Mouse (Mus musculus) intestine, postnatal 0 days (tissue): ENCODE measurements around the gene Eloa. TPM values are rescaled to one million over a fixed set of nuclear protein-coding genes. Genes with fewer than 3 reads are reported as not detected.
A peak's percentile ranks its signal among the peaks of the same experiment; 100 is the strongest.

ENCODE experiments used
- ATAC-seq: fragments of 200-750 bp; cut with Nextera tagmentation; 2 replicates; pipeline ENCODE4 v1.8.0; 2017; ENCODE audit warnings: mild to moderate bottlenecking, moderate TSS enrichment, moderate library complexity
- H3K27ac ChIP-seq: fragments of 300-500 bp; sonication (generic); 2 replicates; pipeline ENCODE4 v1.5.1; 2014; ENCODE audit warnings: mild to moderate bottlenecking, low read depth, low read length, moderate library complexity
- H3K27me3 ChIP-seq: fragments of 300-500 bp; sonication (generic); replicated peaks from 2 replicates; pipeline ENCODE4 v1.6.1; 2014; ENCODE audit warnings: low read length, mixed read lengths; ENCODE audit not compliant: control insufficient read depth, insufficient read depth
- H3K36me3 ChIP-seq: fragments of 300-500 bp; sonication (generic); 2 replicates; pipeline ENCODE4 v1.6.1; 2014; ENCODE audit warnings: mild to moderate bottlenecking, moderate library complexity; ENCODE audit not compliant: control insufficient read depth, insufficient read depth
- H3K4me1 ChIP-seq: fragments of 300-500 bp; sonication (generic); replicated peaks from 2 replicates; pipeline ENCODE4 v1.6.1; 2014; ENCODE audit warnings: antibody characterized with exemption, low read length, mixed read lengths; ENCODE audit not compliant: control insufficient read depth, insufficient read depth
- H3K4me2 ChIP-seq: fragments of 300-500 bp; sonication (generic); replicated peaks from 2 replicates; pipeline ENCODE4 v1.6.1; 2014; ENCODE audit warnings: low read depth, mild to moderate bottlenecking, moderate library complexity
- H3K4me3 ChIP-seq: fragments of 300-500 bp; sonication (generic); 2 replicates; pipeline ENCODE4 v1.5.1; 2014; ENCODE audit warnings: low read depth, low read length
- H3K9ac ChIP-seq: fragments of 300-500 bp; sonication (generic); 2 replicates; pipeline ENCODE4 v1.6.1; 2014; ENCODE audit warnings: mild to moderate bottlenecking, low read depth, low read length
- H3K9me3 ChIP-seq: fragments of 300-500 bp; sonication (generic); 2 replicates; pipeline ENCODE4 v1.6.1; 2016; ENCODE audit warnings: mixed run types; ENCODE audit not compliant: control insufficient read depth
- CTCF ChIP-seq: sonication (generic); IDR thresholded peaks from 2 replicates; pipeline ENCODE4 v1.5.1; 2016; ENCODE audit warnings: low read depth, mild to moderate bottlenecking, control low read depth, antibody characterized with exemption, moderate library complexity
- WGBS: fragments of 180-500 bp; shearing (Covaris S2); extraction: QIAGEN DNeasy Blood & Tissue Kit; methylation state at CpG from one replicate; pipeline ENCODE4 v1.1.7; 2014; 5-methylcytosine and 5-hydroxymethylcytosine counted together
- polyA plus RNA-seq: library from polyadenylated mRNA; unstranded; fragments of >200 nt; fragmentation: Nextera tagmentation; extraction: Ambion mirVana; gene quantifications from 2 replicates; pipeline ENCODE4 v1.2.1, GENCODE M21; 2015

Gene Eloa
- polyA plus RNA-seq, 1 experiment from 2014 or later: 17.1 TPM

DNA sequence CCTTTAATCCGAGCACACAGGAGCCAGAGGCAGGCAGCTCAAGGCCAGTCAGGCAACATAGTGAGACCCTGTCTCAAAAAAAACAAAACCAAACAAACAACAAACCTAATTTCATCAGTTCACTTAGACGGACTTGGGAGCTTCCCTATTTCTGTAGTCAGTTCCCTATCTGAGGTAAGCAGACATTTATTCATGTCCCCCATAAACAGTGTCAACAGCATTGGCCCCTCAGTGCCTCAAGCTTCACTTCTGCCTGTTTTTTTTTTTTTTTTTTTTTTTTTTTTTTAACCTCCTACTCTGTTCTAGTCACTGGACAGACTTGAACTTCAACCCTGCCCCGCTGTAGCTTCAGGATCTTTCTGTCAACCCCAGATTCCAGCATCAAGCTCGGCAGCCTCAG, 13.5 kb upstream of the Eloa start:
- no peaks in the 10 kb centered on the region for H3K4me1 ChIP-seq
- no peak overlapping the region for H3K4me3 ChIP-seq
- no peak for TF ChIP-seq CTCF
- H3K27me3 ChIP-seq: no peaks in the 10 kb centered on the region
- no peak overlapping the region for H3K9ac ChIP-seq
- H3K27ac ChIP-seq: no peak overlapping the region
- no peaks in the 10 kb centered on the region for H3K9me3 ChIP-seq
- 58% methylated on average over 4 of the region's 4 CpGs for WGBS
- no peak for ATAC-seq
- no peak overlapping the region for H3K4me2 ChIP-seq
- no peaks in the 10 kb centered on the region for H3K36me3 ChIP-seq

GRCm38 (mm10) chr4:136033231-136033630, 11.7 kb upstream of the Eloa start:
- H3K4me1 ChIP-seq: no peaks in the 10 kb centered on the region
- no peak overlapping the region for H3K27ac ChIP-seq
- H3K4me3 ChIP-seq: no peak overlapping the region
- 69% methylated on average over 1 of the region's 1 CpGs for WGBS
- no peaks in the 10 kb centered on the region for H3K9me3 ChIP-seq
- no peak overlapping the region for H3K9ac ChIP-seq
- TF ChIP-seq CTCF: no peak
- no peaks in the 10 kb centered on the region for H3K27me3 ChIP-seq
- no peak overlapping the region for H3K4me2 ChIP-seq
- no peak for ATAC-seq
- H3K36me3 ChIP-seq: no peaks in the 10 kb centered on the region

GRCm38 (mm10) chr4:136030968-136031909, 9.7 kb upstream of the Eloa start:
- ATAC-seq: peak; percentile 40

GRCm38 (mm10) chr4:136028689-136029088, 7.1 kb upstream of the Eloa start:
- WGBS: 67% methylated on average over 5 of the region's 5 CpGs

More at GRCm38 (mm10) chr4:136030968-136031909, 9.7 kb upstream of the Eloa start:
- Histone ChIP-seq H3K27me3 (no peaks in the 10 kb centered on the region), H3K27ac (peak overlapping the region; percentile 22; the same call in 1 of the 2 replicates), H3K9me3 (no peaks in the 10 kb centered on the region), H3K36me3 (no peaks in the 10 kb centered on the region), H3K9ac (no peak overlapping the region; the same call in 1 of the 2 replicates), H3K4me1 (no peaks in the 10 kb centered on the region), H3K4me3 (no peak overlapping the region), H3K4me2 (peak overlapping the region; percentile 43)
- TF ChIP-seq CTCF: no peak
- WGBS: 8% methylated on average over 8 of the region's 8 CpGs

DNA sequence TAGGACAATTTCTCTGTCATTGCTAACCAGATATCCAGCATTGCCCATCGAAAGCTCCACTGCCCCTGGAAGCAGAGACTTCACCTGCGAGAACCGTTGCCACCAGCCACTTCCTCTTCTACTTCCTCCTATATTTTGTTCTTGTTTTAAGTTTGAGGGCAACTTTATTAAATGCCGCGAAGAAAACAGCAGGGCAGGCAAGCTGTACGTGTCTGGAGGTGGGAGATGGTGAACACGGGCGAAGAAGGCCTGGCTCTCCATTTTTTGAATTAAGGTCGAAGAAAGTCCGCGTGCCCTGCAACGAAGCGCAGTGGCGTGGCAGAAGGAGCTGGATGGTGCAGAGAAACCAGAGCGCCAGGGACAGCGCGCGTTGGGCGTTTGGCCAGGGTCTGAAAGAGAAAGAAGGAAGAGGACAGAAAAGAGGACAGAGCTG, 6.6 kb upstream of the Eloa start:
- no peak overlapping the region for H3K4me3 ChIP-seq
- no peaks in the 10 kb centered on the region for H3K4me1 ChIP-seq
- H3K4me2 ChIP-seq: no peak overlapping the region
- H3K9ac ChIP-seq: no peak overlapping the region
- no peak overlapping the region for H3K27ac ChIP-seq
- no peaks in the 10 kb centered on the region for H3K27me3 ChIP-seq
- no peak for TF ChIP-seq CTCF
- 83% methylated on average over 19 of the region's 19 CpGs for WGBS
- H3K36me3 ChIP-seq: no peaks in the 10 kb centered on the region
- ATAC-seq: no peak
- H3K9me3 ChIP-seq: no peaks in the 10 kb centered on the region

More at GRCm38 (mm10) chr4:136028689-136029088, 7.1 kb upstream of the Eloa start:
- Histone ChIP-seq H3K4me2 (no peak overlapping the region), H3K27ac (no peak overlapping the region), H3K4me3 (no peak overlapping the region), H3K36me3 (no peaks in the 10 kb centered on the region), H3K9me3 (no peaks in the 10 kb centered on the region), H3K27me3 (no peaks in the 10 kb centered on the region), H3K4me1 (no peaks in the 10 kb centered on the region), H3K9ac (no peak overlapping the region)
- ATAC-seq: no peak
- no peak for TF ChIP-seq CTCF

- Histone ChIP-seq H3K27me3 (no peaks in the 10 kb centered on the region), H3K4me3 (no peak overlapping the region), H3K4me2 (no peak overlapping the region), H3K9me3 (no peaks in the 10 kb centered on the region), H3K4me1 (no peaks in the 10 kb centered on the region), H3K9ac (no peak overlapping the region), H3K27ac (no peak overlapping the region), H3K36me3 (no peaks in the 10 kb centered on the region)
- TF ChIP-seq CTCF: no peak
- 81% methylated on average over 8 of the region's 8 CpGs for WGBS
- ATAC-seq: no peak
Measured at GRCm38 (mm10) chr4:136027416-136028131, 6.0 kb upstream of the Eloa start.
